Mouse (Mus musculus): ENCODE measurements around the gene Sall2.

- TF ChIP-seq POLR2A (IDR thresholded peaks at IDR 0.05; ENCODE audit: control insufficient read depth in 1 of 2, insufficient read depth in 1 of 2, low read depth in 1 of 2, low read length in 2 of 2, poor library complexity in 1 of 2) (no peak), POLR2AphosphoS5 (IDR thresholded peaks at IDR 0.05; ENCODE audit: borderline replicate concordance, low read depth, low read length) (no peak)
These were observed 1.1 kb downstream of the Sall2 start for GRCm38 (mm10) chr14:52327375-52327901.

Measured in MEL (cell line).